Mouse (Mus musculus) left cerebral cortex, adult 2 months (tissue): ENCODE data around the gene Hist1h3c. TPM values are rescaled to one million over a fixed set of nuclear protein-coding genes. Genes with fewer than 3 reads are reported as not detected.
A peak's percentile ranks its signal among the peaks of the same experiment; 100 is the strongest.

Experiments used
- DNase-seq, 2 experiments: peaks; one replicate each; pipeline ENCODE4 v3.0.0; 2021 to 2022; ENCODE audit warnings: low spot score in 2 of 2, mixed read lengths in 1 of 2; ENCODE audit errors: extremely low spot score in 1 of 2
- H3K27ac ChIP-seq: fragments of 200-600 bp; 2 replicates; pipeline ENCODE4 v1.8.1; 2022
- H3K4me3 ChIP-seq: fragments of 200-600 bp; 2 replicates; pipeline ENCODE4 v1.8.1; 2022
- CTCF ChIP-seq: fragments of 200-600 bp; IDR thresholded peaks from 2 replicates; pipeline ENCODE4 v1.8.1; 2022; ENCODE audit warnings: antibody characterized with exemption, mild to moderate bottlenecking, moderate library complexity
- intact Hi-C: fragments of 180-260 bp; cut with DNase I; formaldehyde crosslinking; loops from one replicate; pipeline ENCODE4 v1.15.1; 2025
- total RNA-seq, 2 experiments: library from RNA; stranded (reverse); gene quantifications; 2 replicates each; pipeline ENCODE4 v1.2.3; 2021

The Hist1h3c gene
- total RNA-seq, 2 experiments from 2014 or later, result 1.0 to 1.3 TPM

GRCm38 (mm10) chr13:23744421-23745380 lies 701 bp downstream of the Hist1h3c start:
- TF ChIP-seq CTCF, result no peak
- DNase-seq, result no peak
- H3K4me3 ChIP-seq, result no peak overlapping the region; the same call in 1 of the 2 replicates
- intact Hi-C loops, result loop anchor here (10.0 kb wide), 1 partner anchor 310 kb away; no protein-coding TSS in a partner anchor
- no peak overlapping the region for H3K27ac ChIP-seq

- DNase-seq, result no peak
- no peak for TF ChIP-seq CTCF
- intact Hi-C loops, result loop anchor here (10.0 kb wide), 1 partner anchor 309 kb away; no protein-coding TSS in a partner anchor
- no peak overlapping the region for H3K27ac ChIP-seq
- H3K4me3 ChIP-seq, result no peak overlapping the region
These were observed 1.4 kb downstream of the Hist1h3c start for GRCm38 (mm10) chr13:23743963-23744362.

GRCm38 (mm10) chr13:23743215-23743614 lies 2.2 kb downstream of the Hist1h3c start:
- intact Hi-C loops, result loop anchor here (10.0 kb wide), 1 partner anchor 308 kb away; no protein-coding TSS in a partner anchor
- no peak overlapping the region for H3K4me3 ChIP-seq
- H3K27ac ChIP-seq, result no peak overlapping the region
- no peak for DNase-seq
- TF ChIP-seq CTCF, result no peak

DNA sequence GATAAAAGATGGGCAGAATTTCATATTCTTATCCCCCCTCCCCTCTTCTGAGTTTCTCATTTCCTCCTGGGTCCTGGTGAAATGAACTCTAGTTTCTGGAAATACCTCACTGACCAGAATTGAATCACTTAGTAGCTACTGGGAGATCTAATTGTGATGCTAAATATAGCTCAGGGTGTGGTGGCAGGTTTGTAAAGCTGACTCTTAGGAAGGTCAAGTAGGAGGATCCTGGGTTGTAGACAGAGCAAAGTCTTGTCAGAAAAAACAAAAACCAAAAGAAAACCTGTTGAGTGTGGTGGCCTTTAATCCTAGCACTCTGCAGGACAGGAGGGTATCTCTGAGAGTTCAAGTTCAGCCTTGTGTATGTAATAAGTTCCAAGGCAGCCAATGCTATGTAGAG lies 3.4 kb downstream of the Hist1h3c start:
- Histone ChIP-seq H3K27ac (no peak overlapping the region), H3K4me3 (no peak overlapping the region)
- intact Hi-C loops, result loop anchor here (10.0 kb wide), 1 partner anchor 307 kb away; no protein-coding TSS in a partner anchor
- no peak for TF ChIP-seq CTCF
- DNase-seq, result no peak

DNA sequence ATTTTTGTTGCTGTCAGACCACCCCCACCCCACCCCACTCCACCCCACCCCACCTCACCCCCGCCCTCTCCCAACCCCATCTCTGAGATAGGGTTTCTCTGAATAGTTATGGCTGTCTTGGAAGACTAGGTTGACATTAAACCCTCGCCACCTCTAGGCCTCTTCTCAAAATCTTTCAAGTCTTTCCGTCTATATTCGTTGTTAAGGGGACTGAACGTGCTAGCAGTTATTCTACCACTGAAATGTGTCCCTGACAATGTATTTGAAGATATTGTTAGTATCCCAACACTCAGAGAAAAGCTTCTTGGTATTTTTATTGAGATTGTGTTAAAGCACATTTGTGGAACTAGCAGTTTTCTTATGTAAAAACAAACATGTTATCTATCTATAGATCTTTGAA lies 4.5 kb downstream of the Hist1h3c start:
- TF ChIP-seq CTCF, result no peak
- H3K4me3 ChIP-seq, result no peak overlapping the region
- intact Hi-C loops, result loop anchor here (10.0 kb wide), 1 partner anchor 306 kb away; no protein-coding TSS in a partner anchor
- no peak overlapping the region for H3K27ac ChIP-seq
- no peak for DNase-seq

DNA sequence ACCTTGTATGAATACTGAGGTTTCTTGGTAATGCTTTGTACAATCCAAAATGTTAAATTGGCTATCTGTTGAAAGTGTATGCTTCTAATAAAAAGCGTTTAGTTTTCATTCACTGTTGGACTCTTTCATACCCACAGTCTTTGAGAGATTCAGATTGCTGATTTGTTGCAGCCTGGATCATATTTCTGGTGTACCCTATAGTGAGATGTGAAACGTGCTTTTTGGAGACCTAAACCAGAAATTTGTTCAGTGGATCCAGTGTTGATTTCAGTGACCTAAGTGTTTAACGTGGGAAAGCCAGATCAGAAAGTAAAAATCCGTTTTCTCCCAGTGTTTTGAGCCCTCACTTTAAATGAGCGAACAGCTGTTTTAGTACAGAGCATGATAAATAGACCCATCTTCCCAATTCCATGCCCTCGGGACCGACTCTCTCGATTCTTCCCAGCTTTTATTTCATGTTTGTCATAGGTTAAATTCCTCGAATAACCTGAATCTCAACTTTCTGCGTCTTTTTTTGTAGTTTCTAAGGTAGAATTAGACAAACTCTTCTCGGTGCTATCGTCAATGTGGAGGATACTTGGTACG lies 5.1 kb downstream of the Hist1h3c start:
- peak overlapping the region; percentile 88 for H3K27ac ChIP-seq
- H3K4me3 ChIP-seq, result peak overlapping the region; percentile 83
- TF ChIP-seq CTCF, result no peak
- intact Hi-C loops, result loop anchor here (10.0 kb wide), 1 partner anchor 306 kb away; no protein-coding TSS in a partner anchor
- DNase-seq, result no peak

DNA sequence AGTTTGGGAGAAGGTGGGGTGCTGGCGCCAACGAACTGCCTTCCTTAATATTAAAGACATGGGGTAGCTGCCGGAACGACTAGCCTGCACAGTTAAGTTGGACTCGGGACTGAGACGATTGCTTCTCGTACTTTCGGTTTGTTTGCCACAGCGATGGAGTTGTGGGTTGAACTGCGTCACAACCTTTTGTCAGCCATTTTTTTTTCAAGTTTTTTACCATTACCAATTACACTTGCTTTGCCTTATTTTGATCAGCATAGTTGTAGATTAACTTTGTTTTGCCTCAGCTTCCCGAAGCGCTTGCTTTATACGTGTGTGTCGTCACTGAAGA lies 5.5 kb downstream of the Hist1h3c start:
- Histone ChIP-seq H3K4me3 (peak overlapping the region; percentile 83), H3K27ac (peak overlapping the region; percentile 88)
- no peak for DNase-seq
- TF ChIP-seq CTCF, result no peak
- intact Hi-C loops, result loop anchor here (5.0 to 10.0 kb wide), 3 partner anchors 118 to 1698 kb away; partner anchors contain the start of genes Hist1h1e, Hist1h2ag, Hist1h2be and Hist1h2bj

GRCm38 (mm10) chr13:23739069-23739921 lies 6.1 kb downstream of the Hist1h3c start:
- intact Hi-C loops, result loop anchor here (5.0 kb wide), 2 partner anchors 117 to 1697 kb away; partner anchors contain the start of genes Hist1h1e, Hist1h2ag, Hist1h2be and Hist1h2bj
- no peak; the same call in 1 of the 2 replicates for TF ChIP-seq CTCF
- Histone ChIP-seq H3K4me3 (peak overlapping the region; percentile 83), H3K27ac (peak overlapping the region; percentile 93)
- peak; percentile 87 to 92 for DNase-seq

DNA sequence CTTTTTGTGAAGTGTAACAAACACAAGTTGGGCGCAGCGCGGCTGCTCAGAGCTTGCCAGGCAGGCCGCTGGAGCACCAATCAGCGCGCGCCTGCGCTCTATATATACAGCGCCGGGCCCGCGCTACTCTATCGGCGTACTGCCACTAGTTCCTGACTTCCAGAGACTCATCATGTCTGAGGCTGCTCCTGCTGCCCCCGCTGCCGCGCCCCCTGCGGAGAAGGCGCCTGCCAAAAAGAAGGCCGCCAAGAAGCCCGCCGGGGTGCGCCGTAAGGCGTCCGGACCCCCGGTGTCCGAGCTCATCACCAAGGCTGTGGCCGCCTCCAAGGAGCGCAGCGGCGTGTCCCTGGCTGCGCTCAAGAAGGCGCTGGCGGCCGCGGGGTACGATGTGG lies 6.7 kb downstream of the Hist1h3c start, which contains the start of gene Hist1h1c:
Gene Hist1h1c (plus strand): TSS at position 132 of the 392 bp plus-strand sequence.
- Histone ChIP-seq H3K27ac (peak within 1 kb of the TSS; percentile 93), H3K4me3 (peak within 1 kb of the TSS; percentile 83)
- DNase-seq, result peak; percentile 85 to 87
- intact Hi-C loops, result loop anchor here (5.0 kb wide), 2 partner anchors 116 to 1696 kb away; partner anchors contain the start of genes Hist1h1e, Hist1h2ag, Hist1h2be and Hist1h2bj
- TF ChIP-seq CTCF, result no peak; the same call in 1 of the 2 replicates

- TF ChIP-seq CTCF, result no peak
- Histone ChIP-seq H3K4me3 (peak overlapping the region; percentile 83), H3K27ac (peak overlapping the region; percentile 93)
- intact Hi-C loops, result loop anchor here (5.0 kb wide), 2 partner anchors 116 to 1696 kb away; partner anchors contain the start of genes Hist1h1e, Hist1h2ag, Hist1h2be and Hist1h2bj
- DNase-seq, result no peak
These were observed 7.4 kb downstream of the Hist1h3c start for GRCm38 (mm10) chr13:23738041-23738440.
